16 mouse cellular contexts compared by ENCODE assay signal in genomic region chr1:180782906-180783579, GRCm38 (mm10). TPM values are rescaled to one million over a fixed set of nuclear protein-coding genes. Genes with fewer than 3 reads are reported as not detected.
A peak's percentile ranks its signal among the peaks of the same experiment; 100 is the strongest.
DNase-seq lines count a peak whose midpoint lies in the region; ATAC-seq and TF ChIP-seq lines count a peak whose summit lies in the region.
"Had no signal": no experiment of that assay in that cellular context is flagged by ENCODE, and none has a peak within 500 bp of the region (broad histone marks: within the 10 kb centered on the region; RNA-seq: fewer than 3 reads in every experiment).

No protein-coding gene starts in this region.

- H3K4me3 ChIP-seq in heart, embryonic 13.5 days = no peak overlapping the region
- no peak overlapping the region for H3K4me3 ChIP-seq in heart, adult 2 months
- no peak overlapping the region for H3K4me3 ChIP-seq in intestine, embryonic 16.5 days (ENCODE audit: low read length)

- DNase-seq in heart, adult 2 months = no peak
- DNase-seq in NIH3T3 (ENCODE audit: low read depth) = peak; percentile 41
- peak; percentile 61 for DNase-seq in kidney, postnatal 25 days
- DNase-seq in gastrocnemius, postnatal 14 days = no peak
- no peak for DNase-seq in left cerebral cortex, postnatal 14 days (ENCODE audit: low spot score in 2 of 2)
- DNase-seq: cerebellum, adult 11-12 months; forebrain, postnatal 0 days; heart, postnatal 36 days; left cerebral cortex, postnatal 4 days; lung, postnatal 36 days; right cerebral cortex, postnatal 25 days had no signal

- 57% methylated on average over 9 of the region's 9 CpGs for WGBS in heart, embryonic 13.5 days
- 56% methylated on average over 9 of the region's 9 CpGs for WGBS in heart, adult 2 months
- WGBS in intestine, embryonic 16.5 days = 60% methylated on average over 9 of the region's 9 CpGs

- intact Hi-C loops in heart, adult 2 months (cut with DNase I) = no loop called here
- intact Hi-C loops in gastrocnemius, postnatal 14 days (cut with DNase I; ENCODE audit: low total_unique reads) = no loop called here
- intact Hi-C loops in left cerebral cortex, postnatal 14 days (cut with DNase I) = no loop called here

- H3K4me2 ChIP-seq in heart, embryonic 13.5 days = no peak overlapping the region
- H3K4me2 ChIP-seq in intestine, embryonic 16.5 days (ENCODE audit: low read depth, low read length) = no peak overlapping the region

- H3K9me3 ChIP-seq in heart, embryonic 13.5 days = no peaks in the 10 kb centered on the region
- no peaks in the 10 kb centered on the region for H3K9me3 ChIP-seq in intestine, embryonic 16.5 days (ENCODE audit: control insufficient read depth, low read length)

- peak; percentile 17; the same call in 1 of the 2 replicates for ATAC-seq in heart, embryonic 13.5 days (ENCODE audit: extremely low read depth, insufficient number of reproducible peaks, low FRiP score, low TSS enrichment)
- 0 out of 2 replicates have a peak, but pooled peaks have one; percentile 9 for ATAC-seq in intestine, embryonic 16.5 days
- no peak for ATAC-seq in activated CD4-positive, CD25-positive, alpha-beta regulatory T cell, adult 4 months
- ATAC-seq: forebrain, postnatal 0 days; midbrain, embryonic 16.5 days had no signal

- H3K27me3 ChIP-seq in heart, embryonic 13.5 days (replicated peaks) = no peaks in the 10 kb centered on the region
- H3K27me3 ChIP-seq in heart, adult 2 months (ENCODE audit: control insufficient read depth, insufficient read depth, low read length) = no peaks in the 10 kb centered on the region
- H3K27me3 ChIP-seq in intestine, embryonic 16.5 days (replicated peaks; ENCODE audit: control insufficient read depth, insufficient read depth, low read length) = no peaks in the 10 kb centered on the region

- 0 out of 2 replicates have a peak, but pooled peaks cover 6% of the 10 kb centered on the region for H3K4me1 ChIP-seq in heart, embryonic 13.5 days
- no peaks in the 10 kb centered on the region for H3K4me1 ChIP-seq in heart, adult 2 months (ENCODE audit: control insufficient read depth, insufficient read depth, low read length)
- H3K4me1 ChIP-seq in intestine, embryonic 16.5 days (ENCODE audit: control insufficient read depth, insufficient read depth, low read length) = peaks cover 16% of the 10 kb centered on the region

- no peak for TF ChIP-seq CTCF in heart, adult 2 months (IDR thresholded peaks at IDR 0.05)

- no peaks in the 10 kb centered on the region for H3K36me3 ChIP-seq in heart, embryonic 13.5 days
- H3K36me3 ChIP-seq in heart, adult 2 months (ENCODE audit: control insufficient read depth, insufficient read depth, low read length) = no peaks in the 10 kb centered on the region
- no peaks in the 10 kb centered on the region for H3K36me3 ChIP-seq in intestine, embryonic 16.5 days (ENCODE audit: control insufficient read depth, insufficient read depth, low read length)

- H3K9ac ChIP-seq in heart, embryonic 13.5 days = 0 out of 2 replicates have a peak overlapping the region, but pooled peaks have one; percentile 6
- H3K9ac ChIP-seq in heart, adult 2 months (ENCODE audit: low read depth, low read length) = no peak overlapping the region
- H3K9ac ChIP-seq in intestine, embryonic 16.5 days (ENCODE audit: low read depth, low read length) = no peak overlapping the region
- H3K9ac ChIP-seq: forebrain, postnatal 0 days; liver, embryonic 14.5 days had no signal

- no peak for TF ChIP-seq POLR2A in heart, adult 2 months (IDR thresholded peaks at IDR 0.05; ENCODE audit: insufficient read depth, low read depth, low read length)

- H3K27ac ChIP-seq in heart, embryonic 13.5 days (replicated peaks) = 0 out of 2 replicates have a peak overlapping the region, but pooled peaks have one; percentile 1
- no peak overlapping the region for H3K27ac ChIP-seq in heart, adult 2 months
- peak overlapping the region; percentile 81 for H3K27ac ChIP-seq in intestine, embryonic 16.5 days (ENCODE audit: low read length)
- H3K27ac ChIP-seq: liver, embryonic 14.5 days had no signal

- no peaks in the 10 kb centered on the region for H3K79me2 ChIP-seq in heart, adult 2 months (replicated peaks; ENCODE audit: control insufficient read depth, insufficient read depth, low read length)

- TF ChIP-seq EP300 in heart, adult 2 months (IDR thresholded peaks at IDR 0.05; ENCODE audit: insufficient read depth, low read depth, low read length) = no peak

RNA-seq across cellular contexts. Expression of gene H3f3a, which starts 30.7 kb away (rescaled TPM):
- 1,623 and 1,726 TPM in 2 replicates for polyA plus RNA-seq in heart, embryonic 13.5 days (2015; fragmentation: Nextera tagmentation; extraction: Ambion mirVana)
- total RNA-seq in heart, adult 2 months (2021) = 100 to 1,000 TPM; 405 to 430 TPM
- 258 and 363 TPM in 2 replicates for polyA plus RNA-seq in heart, adult 2 months (2012; rRNA removed)
- 1,661 and 1,810 TPM in 2 replicates for polyA plus RNA-seq in intestine, embryonic 16.5 days (2015; fragmentation: Nextera tagmentation; extraction: Ambion mirVana)
- 100 to 1,000 TPM; 448 to 473 TPM for total RNA-seq in gastrocnemius, postnatal 14 days (2021)
- 100 to 1,000 TPM; 737 to 878 TPM for polyA plus RNA-seq in activated CD4-positive, CD25-positive, alpha-beta regulatory T cell, adult 4 months (2017; shearing (Covaris generic))
- total RNA-seq in left cerebral cortex, postnatal 14 days (2021) = 100 to 1,000 TPM; 361 to 401 TPM

RNA-seq across cellular contexts. Expression of gene Acbd3, which starts 57.2 kb away (rescaled TPM):
- polyA plus RNA-seq in heart, embryonic 13.5 days (2015; fragmentation: Nextera tagmentation; extraction: Ambion mirVana) = 18.5 and 18.8 TPM in 2 replicates
- 10 to 100 TPM; 20.6 to 23.8 TPM for total RNA-seq in heart, adult 2 months (2021)
- polyA plus RNA-seq in heart, adult 2 months (2012; rRNA removed) = 9.0 and 15.7 TPM in 2 replicates
- polyA plus RNA-seq in intestine, embryonic 16.5 days (2015; fragmentation: Nextera tagmentation; extraction: Ambion mirVana) = 17.1 and 17.5 TPM in 2 replicates
- total RNA-seq in gastrocnemius, postnatal 14 days (2021) = 10 to 100 TPM; 15.4 to 16.9 TPM
- polyA plus RNA-seq in activated CD4-positive, CD25-positive, alpha-beta regulatory T cell, adult 4 months (2017; shearing (Covaris generic)) = 10 to 100 TPM; 11.5 to 11.9 TPM
- total RNA-seq in left cerebral cortex, postnatal 14 days (2021) = 10 to 100 TPM; 29.0 to 30.2 TPM

Comparison
In these comparisons a context has a peak if more than half of its experiments do, and no peak if none do; other contexts are left out.
1. DNase-seq: peak in NIH3T3 (single experiment) and kidney, postnatal 25 days (2 of 2); none in heart, adult 2 months (0 of 2), gastrocnemius, postnatal 14 days (single experiment) and left cerebral cortex, postnatal 14 days (0 of 2).